Mouse (Mus musculus) thymus, adult 2 months (tissue): ENCODE results near the gene Ankrd52.

Source experiments
- CTCF ChIP-seq: fragments of 200-500 bp; IDR thresholded peaks from 2 replicates; pipeline ENCODE4 v1.5.1; 2012; ENCODE audit warnings: mild to moderate bottlenecking, control low read depth, low read length, moderate library complexity, borderline replicate concordance; ENCODE audit not compliant: control insufficient read depth, poor library complexity, insufficient read depth; ENCODE audit errors: extremely low read depth
- POLR2A ChIP-seq: fragments of 200-500 bp; IDR thresholded peaks from 2 replicates; pipeline ENCODE4 v1.6.1; 2012; ENCODE audit warnings: mild to moderate bottlenecking, low read length, control low read depth, moderate library complexity; ENCODE audit not compliant: control insufficient read depth, poor library complexity, insufficient read depth; ENCODE audit errors: extremely low read depth

DNA sequence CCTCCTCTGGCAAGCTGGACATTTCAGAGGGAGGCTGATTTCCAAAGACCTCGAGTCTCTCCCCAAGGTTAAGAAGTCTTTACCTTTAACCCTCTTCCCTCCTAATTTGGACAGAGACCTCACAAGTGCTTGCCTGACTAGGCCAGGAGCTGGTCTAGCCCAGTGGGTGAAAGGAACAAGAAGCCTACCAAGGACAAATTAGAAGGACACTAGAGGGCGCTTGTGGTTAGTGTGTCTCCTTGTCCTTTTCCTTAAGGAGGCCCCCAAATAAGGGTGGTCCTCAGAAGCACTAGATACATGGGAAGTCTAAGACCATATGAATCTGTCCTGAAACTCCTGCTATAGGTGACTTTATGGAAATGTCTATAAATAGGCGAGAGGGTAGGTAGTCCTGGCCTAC is 14.3 kb upstream of the Ankrd52 start:
- TF ChIP-seq CTCF (no peak), POLR2A (no peak)
